Mouse (Mus musculus) stomach, postnatal 0 days (tissue): ENCODE results near the gene Lrrc28.

Source experiments
- CTCF ChIP-seq: IDR thresholded peaks from 2 replicates; pipeline ENCODE4 v1.5.1; 2016; ENCODE audit warnings: antibody characterized with exemption, low read depth, mild to moderate bottlenecking, moderate library complexity
- EP300 ChIP-seq: optimal IDR thresholded peaks from 2 replicates; pipeline ENCODE3; 2016; ENCODE audit warnings: antibody characterized with exemption

- TF ChIP-seq EP300 (no peak), CTCF (no peak)
These were observed 7.1 kb upstream of the Lrrc28 start for GRCm38 (mm10) chr7:67652211-67652610.
